Mouse (Mus musculus): ENCODE results near the gene 4933406M09Rik. TPM values are rescaled to one million over a fixed set of nuclear protein-coding genes. Genes with fewer than 3 reads are reported as not detected.

The 4933406M09Rik gene
- polyA plus RNA-seq, 1 experiment: 0.02 TPM

DNA sequence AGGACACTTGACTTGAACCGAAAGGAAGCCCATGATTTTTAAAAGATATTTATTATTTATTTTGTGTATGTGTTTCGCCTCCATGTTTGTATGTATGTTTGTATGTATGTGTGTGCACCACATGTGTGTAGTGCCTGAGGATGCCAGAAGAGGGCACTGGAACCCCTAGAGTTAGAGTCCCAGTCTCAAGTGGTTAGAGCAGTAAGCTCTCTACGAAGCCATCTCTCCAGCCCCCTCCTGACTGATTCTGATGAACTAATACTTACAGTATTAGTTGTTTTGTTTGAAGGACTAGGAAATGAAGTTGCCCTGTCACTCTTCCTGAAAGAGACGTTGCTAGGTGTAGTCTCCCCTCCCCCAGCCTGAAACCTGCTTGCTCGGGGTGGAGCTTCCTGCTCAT, 14.0 kb downstream of the 4933406M09Rik start:
- no peak for TF ChIP-seq TAL1 (IDR thresholded peaks at IDR 0.05; ENCODE audit: low read length)
- TF ChIP-seq GATA1 (IDR thresholded peaks at IDR 0.05; ENCODE audit: low read length): no peak
- Histone ChIP-seq H3K27me3 (ENCODE audit: control insufficient read depth) (peaks cover 3% of the 10 kb centered on the region; the same call in 1 of the 2 replicates), H3K9me3 (ENCODE audit: control insufficient read depth, low read length) (peaks cover 5% of the 10 kb centered on the region), H3K4me3 (replicated peaks) (peak overlapping the region; percentile 37), H3K4me1 (ENCODE audit: control insufficient read depth) (peaks cover 2% of the 10 kb centered on the region), H3K36me3 (ENCODE audit: control insufficient read depth) (no peaks in the 10 kb centered on the region)

- no peak for TF ChIP-seq TAL1 (IDR thresholded peaks at IDR 0.05; ENCODE audit: low read length)
- no peak for TF ChIP-seq GATA1 (IDR thresholded peaks at IDR 0.05; ENCODE audit: low read length)
- Histone ChIP-seq H3K4me1 (ENCODE audit: control insufficient read depth) (peaks cover 21% of the 10 kb centered on the region), H3K4me3 (replicated peaks) (peak within 1 kb of the TSS; percentile 81), H3K27me3 (ENCODE audit: control insufficient read depth) (no peaks in the 10 kb centered on the region), H3K36me3 (ENCODE audit: control insufficient read depth) (peaks cover 35% of the 10 kb centered on the region), H3K9me3 (ENCODE audit: control insufficient read depth, low read length) (no peaks in the 10 kb centered on the region)
These were observed 20.0 kb downstream of the 4933406M09Rik start, which contains the start of gene Cyb5r1 for GRCm38 (mm10) chr1:134405509-134406413. TSS of gene Cyb5r1 (plus strand) at chr1:134405559.

DNA sequence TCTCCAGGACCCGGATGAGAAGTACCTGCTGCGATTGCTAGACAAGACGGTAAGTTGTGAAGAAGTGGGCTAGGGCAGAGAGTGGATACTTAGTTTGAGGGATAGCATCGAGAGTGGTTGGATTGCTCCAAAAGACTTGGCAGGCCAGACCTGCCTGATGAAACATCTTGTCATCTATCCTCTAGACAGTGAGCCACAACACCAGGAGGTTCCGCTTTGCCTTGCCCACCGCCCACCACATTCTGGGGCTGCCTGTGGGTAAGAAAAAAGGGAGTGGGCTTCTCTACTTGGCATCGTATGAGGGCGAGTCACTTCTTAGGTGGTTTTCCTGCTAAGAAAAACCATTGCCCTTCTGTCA, 20.7 kb downstream of the 4933406M09Rik start:
- Histone ChIP-seq H3K4me3 (replicated peaks) (peak overlapping the region; percentile 81), H3K4me1 (ENCODE audit: control insufficient read depth) (peaks cover 21% of the 10 kb centered on the region), H3K27me3 (ENCODE audit: control insufficient read depth) (no peaks in the 10 kb centered on the region), H3K9me3 (ENCODE audit: control insufficient read depth, low read length) (no peaks in the 10 kb centered on the region), H3K36me3 (ENCODE audit: control insufficient read depth) (peaks cover 40% of the 10 kb centered on the region)
- TF ChIP-seq GATA1 (IDR thresholded peaks at IDR 0.05; ENCODE audit: low read length) (no peak), TAL1 (IDR thresholded peaks at IDR 0.05; ENCODE audit: low read length) (no peak)

DNA sequence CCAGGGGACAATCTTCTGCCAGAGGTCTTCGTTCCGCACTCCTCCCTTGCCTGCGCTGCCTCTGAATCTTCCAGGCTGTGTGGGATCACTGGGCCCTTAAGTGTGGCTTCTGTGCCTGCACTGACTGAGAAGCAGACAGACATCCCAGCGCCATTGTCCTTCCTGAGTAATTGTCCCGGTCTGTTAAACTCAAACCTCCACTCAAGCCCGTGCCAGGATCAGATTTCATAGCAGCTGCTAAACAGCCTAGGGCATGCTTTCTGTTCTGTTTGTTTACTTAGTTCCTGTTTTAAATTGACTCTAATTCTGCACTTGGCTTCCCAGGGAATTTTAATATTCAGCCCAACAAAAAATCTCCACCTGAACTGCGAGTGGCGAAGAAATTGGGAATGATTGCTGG, 22.3 kb downstream of the 4933406M09Rik start:
- TF ChIP-seq TAL1 (IDR thresholded peaks at IDR 0.05; ENCODE audit: low read length) (no peak), GATA1 (IDR thresholded peaks at IDR 0.05; ENCODE audit: low read length) (no peak)
- H3K4me3 ChIP-seq (replicated peaks): no peak overlapping the region
- no peaks in the 10 kb centered on the region for H3K9me3 ChIP-seq (ENCODE audit: control insufficient read depth, low read length)
- H3K36me3 ChIP-seq (ENCODE audit: control insufficient read depth): peaks cover 49% of the 10 kb centered on the region
- H3K4me1 ChIP-seq (ENCODE audit: control insufficient read depth): peaks cover 21% of the 10 kb centered on the region
- no peaks in the 10 kb centered on the region for H3K27me3 ChIP-seq (ENCODE audit: control insufficient read depth)

- no peaks in the 10 kb centered on the region for H3K27me3 ChIP-seq (ENCODE audit: control insufficient read depth)
- H3K4me1 ChIP-seq (ENCODE audit: control insufficient read depth): peaks cover 29% of the 10 kb centered on the region
- no peaks in the 10 kb centered on the region for H3K9me3 ChIP-seq (ENCODE audit: control insufficient read depth, low read length)
- no peak overlapping the region for H3K4me3 ChIP-seq (replicated peaks)
- peaks cover 60% of the 10 kb centered on the region for H3K36me3 ChIP-seq (ENCODE audit: control insufficient read depth)
- TF ChIP-seq TAL1 (IDR thresholded peaks at IDR 0.05; ENCODE audit: low read length) (no peak), GATA1 (IDR thresholded peaks at IDR 0.05; ENCODE audit: low read length) (no peak)
These were observed 26.2 kb downstream of the 4933406M09Rik start for GRCm38 (mm10) chr1:134411706-134412629.

GRCm38 (mm10) chr1:134414038-134414437, 28.3 kb downstream of the 4933406M09Rik start:
- peaks cover 48% of the 10 kb centered on the region for H3K4me1 ChIP-seq (ENCODE audit: control insufficient read depth)
- no peak for TF ChIP-seq GATA1 (IDR thresholded peaks at IDR 0.05; ENCODE audit: low read length)
- no peak for TF ChIP-seq TAL1 (IDR thresholded peaks at IDR 0.05; ENCODE audit: low read length)
- H3K27me3 ChIP-seq (ENCODE audit: control insufficient read depth): no peaks in the 10 kb centered on the region
- peaks cover 63% of the 10 kb centered on the region for H3K36me3 ChIP-seq (ENCODE audit: control insufficient read depth)
- no peaks in the 10 kb centered on the region for H3K9me3 ChIP-seq (ENCODE audit: control insufficient read depth, low read length)
- H3K4me3 ChIP-seq (replicated peaks): no peak overlapping the region

DNA sequence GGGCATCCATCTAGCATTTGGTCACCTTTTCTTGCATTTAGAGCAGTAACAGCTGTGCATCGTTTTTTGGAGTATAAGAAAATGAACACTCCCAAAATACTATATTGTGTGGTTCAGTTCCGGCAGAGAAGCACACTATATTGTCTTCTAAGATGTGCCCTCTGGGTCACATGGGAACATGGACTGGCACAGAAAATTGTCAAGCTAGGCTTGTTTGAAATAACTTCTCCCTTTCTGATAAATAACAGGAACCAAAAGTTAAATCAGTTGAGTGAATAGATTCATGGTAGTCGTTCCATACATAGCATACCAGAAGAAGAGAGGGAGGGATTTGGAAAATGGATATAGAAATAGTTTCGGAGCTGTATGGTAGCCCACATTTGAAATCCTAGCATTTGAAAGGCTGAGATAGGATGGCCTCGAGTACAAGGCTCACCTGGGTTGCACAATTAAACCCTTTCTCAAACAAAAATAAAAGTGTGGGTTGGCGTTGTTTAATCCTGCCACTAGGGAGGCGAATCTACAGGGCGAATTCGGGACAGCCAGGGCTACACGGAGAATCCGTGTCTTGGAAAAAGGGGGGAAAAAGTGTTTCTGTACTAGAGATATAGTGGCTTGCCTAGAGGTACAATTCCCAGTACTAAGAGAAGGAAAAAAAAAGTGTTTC, 28.9 kb downstream of the 4933406M09Rik start:
- Histone ChIP-seq H3K4me1 (ENCODE audit: control insufficient read depth) (peaks cover 50% of the 10 kb centered on the region), H3K27me3 (ENCODE audit: control insufficient read depth) (no peaks in the 10 kb centered on the region), H3K9me3 (ENCODE audit: control insufficient read depth, low read length) (no peaks in the 10 kb centered on the region), H3K4me3 (replicated peaks) (peak overlapping the region; percentile 93), H3K36me3 (ENCODE audit: control insufficient read depth) (peaks cover 63% of the 10 kb centered on the region)
- TF ChIP-seq GATA1 (IDR thresholded peaks at IDR 0.05; ENCODE audit: low read length) (no peak), TAL1 (IDR thresholded peaks at IDR 0.05; ENCODE audit: low read length) (no peak)

GRCm38 (mm10) chr1:134415168-134415831, 29.6 kb downstream of the 4933406M09Rik start, which contains the start of gene Adipor1:
TSS of gene Adipor1 (plus strand) at chr1:134415378.
- H3K9me3 ChIP-seq (ENCODE audit: control insufficient read depth, low read length): no peaks in the 10 kb centered on the region
- no peaks in the 10 kb centered on the region for H3K27me3 ChIP-seq (ENCODE audit: control insufficient read depth)
- H3K36me3 ChIP-seq (ENCODE audit: control insufficient read depth): peaks cover 63% of the 10 kb centered on the region
- H3K4me3 ChIP-seq (replicated peaks): peak within 1 kb of the TSS; percentile 93
- H3K4me1 ChIP-seq (ENCODE audit: control insufficient read depth): peaks cover 57% of the 10 kb centered on the region
- no peak for TF ChIP-seq TAL1 (IDR thresholded peaks at IDR 0.05; ENCODE audit: low read length)
- TF ChIP-seq GATA1 (IDR thresholded peaks at IDR 0.05; ENCODE audit: low read length): no peak

All from erythroblast, embryonic 14.5 days (primary cell).